Mouse (Mus musculus): ENCODE measurements around the gene C1qb.

The C1qb gene

GRCm38 (mm10) chr4:136842802-136843201 is 43.2 kb downstream of the C1qb start:
- no peak for DNase-seq (ENCODE audit: low spot score)

DNA sequence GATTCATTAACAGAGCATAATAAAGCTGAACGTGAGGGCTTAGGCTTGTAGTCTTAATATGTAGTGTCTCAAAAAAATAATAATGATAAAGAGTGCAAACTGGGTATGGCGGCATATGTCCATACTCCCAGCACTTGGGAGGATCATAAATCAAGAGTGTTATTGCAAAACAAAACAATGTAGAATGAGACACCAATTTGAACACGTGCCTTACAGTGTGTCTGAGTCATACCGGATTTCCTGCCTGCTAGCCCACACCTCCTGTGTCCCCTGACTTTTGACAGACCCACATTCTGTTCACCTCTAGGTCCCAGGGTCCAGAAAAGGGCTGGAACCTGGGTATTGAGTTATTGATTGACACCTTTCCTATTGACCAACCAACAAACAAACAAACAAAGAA is 44.0 kb downstream of the C1qb start:
- DNase-seq (ENCODE audit: low spot score) = no peak

DNA sequence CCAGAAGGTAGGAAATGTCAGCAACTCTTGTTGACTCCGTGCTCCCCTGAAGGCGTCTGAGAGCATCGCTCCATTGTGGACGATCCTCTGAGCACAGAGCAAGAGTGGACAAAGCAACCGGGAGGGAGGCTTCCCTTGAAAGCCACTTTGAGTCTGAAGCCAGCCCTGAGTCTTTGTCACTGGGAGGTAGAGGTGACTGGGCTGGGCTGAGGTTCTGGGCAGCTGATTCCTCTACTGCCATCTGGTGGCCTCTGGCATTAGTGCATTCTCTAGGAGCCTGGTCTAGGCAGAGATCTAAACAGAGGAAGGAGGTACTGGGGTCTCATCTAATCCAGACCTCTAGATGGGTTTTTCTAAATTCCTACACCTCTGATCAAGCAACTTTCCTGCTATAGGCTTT is 44.9 kb downstream of the C1qb start:
- DNase-seq (ENCODE audit: low spot score) = peak; percentile 72

DNA sequence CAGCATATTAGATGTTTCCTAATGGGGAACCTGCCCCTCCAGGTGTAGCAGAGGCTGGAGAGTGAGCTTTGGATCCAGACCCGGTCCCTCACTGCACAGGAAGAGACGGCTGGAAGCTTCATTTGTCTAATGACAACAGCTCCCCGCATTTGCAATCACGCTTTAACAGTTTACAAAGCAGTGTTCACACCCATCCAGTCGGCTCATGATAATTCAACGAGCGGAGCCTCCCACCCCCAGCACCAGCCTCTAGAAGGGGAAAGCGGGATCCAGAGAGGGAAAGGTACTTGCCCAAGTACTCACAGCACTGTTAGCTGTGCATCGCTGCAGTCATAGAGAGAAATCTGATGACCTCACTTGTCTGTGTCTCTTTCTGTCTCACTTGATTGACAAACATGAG is 47.5 kb downstream of the C1qb start:
- DNase-seq (ENCODE audit: low spot score) = no peak

- no peak for DNase-seq (ENCODE audit: low spot score)
These were observed 48.0 kb downstream of the C1qb start for GRCm38 (mm10) chr4:136838026-136838425.

DNA sequence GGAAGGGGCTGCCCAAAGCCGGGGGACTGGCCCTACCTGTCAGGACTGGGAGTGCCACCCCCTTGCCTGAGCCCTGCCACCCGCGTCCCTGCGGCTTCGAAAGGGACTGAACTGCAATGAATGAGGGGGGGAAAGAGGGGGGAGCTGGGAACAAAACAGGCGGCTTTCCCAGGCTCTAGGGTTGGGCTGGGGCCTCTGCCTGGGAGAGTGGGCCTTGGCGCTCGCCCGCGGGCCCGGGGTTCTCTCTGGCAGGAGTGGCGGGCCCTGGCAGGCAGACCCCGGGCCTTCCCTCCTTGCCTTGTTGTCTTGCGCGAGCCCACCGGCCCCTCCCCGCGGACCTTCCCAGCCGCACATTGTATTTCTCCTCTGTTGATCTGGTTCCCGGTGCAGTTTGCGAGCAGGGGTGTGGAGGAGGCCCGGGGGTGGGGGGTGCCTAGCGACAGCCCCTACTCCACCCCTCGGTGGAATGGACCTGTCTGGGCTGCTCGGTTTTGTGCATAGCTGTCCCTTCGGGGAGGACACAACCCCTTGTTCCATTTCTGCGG is 49.5 kb downstream of the C1qb start:
- DNase-seq (ENCODE audit: low spot score) = no peak

GRCm38 (mm10) chr4:136835621-136836386 is 50.2 kb downstream of the C1qb start, which contains the start of gene Ephb2:
TSS of gene Ephb2 (minus strand) at chr4:136835988.
- peak; percentile 68 for DNase-seq (ENCODE audit: low spot score)

GRCm38 (mm10) chr4:136834815-136835620 is 51.0 kb downstream of the C1qb start:
- peak; percentile 25 for DNase-seq (ENCODE audit: low spot score)

- DNase-seq (ENCODE audit: low spot score) = no peak
These were observed 51.6 kb downstream of the C1qb start for GRCm38 (mm10) chr4:136834439-136834814.

DNA sequence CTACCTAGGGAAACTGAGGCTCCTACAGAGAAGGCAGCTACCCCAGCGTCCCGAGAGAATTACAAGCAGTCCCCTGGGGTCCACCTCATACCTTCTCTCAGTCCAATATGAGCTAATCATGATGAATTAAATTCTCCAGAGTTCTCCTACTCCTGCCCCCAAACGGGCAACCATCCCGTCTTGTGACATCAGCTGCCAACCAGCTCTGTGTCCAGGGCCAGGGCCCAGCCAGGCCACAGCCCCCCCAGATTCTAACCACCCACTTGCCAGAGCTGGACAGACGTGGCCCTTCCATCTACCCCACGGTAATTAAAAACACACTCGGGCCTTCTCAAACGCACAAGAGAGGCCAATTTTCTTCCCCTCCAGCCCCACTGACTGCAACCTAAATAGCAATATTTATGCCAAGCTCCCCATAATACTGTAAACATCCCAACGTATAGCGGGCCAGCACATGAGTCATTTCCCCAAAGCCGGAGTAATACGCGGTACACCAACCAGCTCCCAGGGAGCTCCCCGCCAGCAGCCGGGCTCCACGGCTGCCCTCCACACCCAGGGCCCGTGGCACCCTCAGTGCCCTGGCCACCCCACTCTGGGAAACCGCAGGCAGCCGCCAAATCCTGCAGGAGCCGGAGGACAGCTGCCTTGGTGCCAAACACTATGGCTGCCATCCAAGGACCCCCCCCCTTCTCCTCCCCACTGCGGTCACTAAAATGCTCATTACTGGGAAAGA is 52.2 kb downstream of the C1qb start:
- DNase-seq (ENCODE audit: low spot score) = no peak

DNA sequence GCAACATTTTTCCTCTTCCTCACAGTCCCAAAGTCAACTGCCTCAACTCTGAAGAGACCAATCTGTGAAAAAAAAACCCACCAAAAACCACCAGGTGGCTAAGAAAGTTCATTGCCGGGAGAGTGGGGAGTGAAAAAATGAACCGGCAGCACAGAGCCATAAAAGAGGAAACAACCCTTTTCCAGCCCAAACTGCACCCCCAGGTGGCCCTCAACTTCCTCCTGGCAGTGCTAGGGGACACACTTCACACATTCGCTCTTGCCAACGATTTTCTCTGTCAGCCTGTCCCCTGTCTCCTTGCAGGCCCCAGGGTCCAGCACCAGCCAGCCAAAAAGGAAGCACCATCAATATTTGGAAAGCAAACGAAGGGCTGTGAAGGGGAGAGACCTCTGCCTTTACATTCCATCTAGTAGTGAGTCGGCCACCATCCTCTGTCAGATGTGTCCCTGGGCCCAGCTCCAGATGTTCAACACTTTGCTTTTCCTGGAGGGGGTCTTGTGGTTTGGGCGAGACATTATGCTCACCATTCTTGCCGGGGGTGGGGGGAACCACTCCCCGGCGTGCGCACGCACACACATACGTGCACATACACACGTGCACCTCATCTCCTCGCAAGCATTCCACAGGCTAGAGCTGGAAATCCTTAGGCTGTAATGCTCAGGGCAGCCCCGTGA is 53.3 kb downstream of the C1qb start:
- DNase-seq (ENCODE audit: low spot score) = no peak

GRCm38 (mm10) chr4:136830272-136830823 is 55.6 kb downstream of the C1qb start:
- DNase-seq (ENCODE audit: low spot score) = no peak
